Mouse (Mus musculus) bone marrow, adult 2 months (tissue): Measurements from ENCODE around the gene Itgb6.

Experiments
- CTCF ChIP-seq: fragments of 200-500 bp; IDR thresholded peaks from 2 replicates; pipeline ENCODE4 v1.5.1; 2011; ENCODE audit warnings: low read length, control low read depth; ENCODE audit not compliant: control insufficient read depth, insufficient read depth
- POLR2A ChIP-seq: fragments of 200-500 bp; IDR thresholded peaks from 2 replicates; pipeline ENCODE4 v1.6.1; 2011; ENCODE audit warnings: low read depth, mild to moderate bottlenecking, control low read depth, low read length, borderline replicate concordance; ENCODE audit not compliant: control insufficient read depth

GRCm38 (mm10) chr2:60552177-60552901, 170.1 kb downstream of the Itgb6 start:
- TF ChIP-seq CTCF, result no peak
- TF ChIP-seq POLR2A, result no peak
